Mouse (Mus musculus) spleen, adult 2 months (tissue): Measurements from ENCODE around the gene Prune1.

Experiments used
- CTCF ChIP-seq: fragments of 200-500 bp; IDR thresholded peaks from 2 replicates; pipeline ENCODE4 v1.5.1; 2011; ENCODE audit warnings: mild to moderate bottlenecking, inconsistent platforms; ENCODE audit not compliant: insufficient read depth, insufficient read length, insufficient replicate concordance; ENCODE audit errors: extremely low read depth
- POLR2A ChIP-seq: fragments of 200-500 bp; IDR thresholded peaks from 2 replicates; pipeline ENCODE4 v1.6.1; 2011; ENCODE audit warnings: low read depth, low read length, inconsistent platforms

DNA sequence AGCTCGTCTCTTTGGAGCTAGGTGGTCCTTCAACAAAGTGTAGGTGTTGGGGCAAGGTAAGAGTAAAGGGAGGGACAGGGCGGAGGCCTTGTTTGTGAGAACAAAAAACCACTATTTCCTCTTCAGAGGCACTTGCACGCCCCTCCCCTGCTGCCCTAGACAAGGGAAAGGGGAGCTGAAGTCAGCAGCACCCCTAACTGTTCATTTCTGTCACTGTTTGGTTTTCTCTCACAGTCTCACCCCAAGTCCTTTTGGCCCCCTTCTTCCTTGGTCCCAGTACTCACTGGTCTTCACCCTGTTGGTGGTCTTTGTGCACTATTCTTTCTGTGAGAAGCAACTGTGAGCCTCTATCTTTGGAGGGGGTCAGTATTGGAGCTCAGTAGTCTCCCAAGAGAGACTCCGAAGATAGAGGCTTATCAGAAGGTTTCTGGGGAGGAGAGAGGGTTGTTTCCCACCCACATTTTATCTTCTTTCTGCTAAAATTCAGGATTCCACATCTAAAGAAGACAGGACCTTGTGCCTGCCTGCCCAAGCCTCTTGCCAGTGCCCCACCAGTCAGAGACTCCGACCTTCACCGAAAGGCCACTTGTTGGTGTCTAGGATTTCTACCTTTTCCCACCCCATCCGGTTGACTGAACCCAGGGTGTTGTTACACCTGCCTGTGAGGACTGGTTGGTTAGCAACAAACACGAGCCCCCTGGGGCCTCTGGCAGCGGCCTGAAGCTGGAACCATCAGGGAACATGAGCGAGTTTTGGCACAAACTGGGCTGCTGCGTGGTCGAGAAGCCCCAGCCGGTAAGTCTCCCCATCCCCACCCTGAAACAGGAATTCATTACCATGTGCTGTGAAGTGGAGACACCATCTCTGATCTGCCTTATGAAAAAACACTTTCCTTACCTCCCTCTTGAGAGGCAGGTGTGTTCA is 50.3 kb downstream of the Prune1 start, which contains the start of gene Mllt11:
- TF ChIP-seq CTCF = no peak
- peak; percentile 70 for TF ChIP-seq POLR2A
